Mouse (Mus musculus): ENCODE measurements at regions not wholly inside any gene's neighbourhood (a gene's known extent, or its start where the extent isn't known, plus 50 kb on each side); places are given as distances from the start of the nearest gene placed in this dataset.

- in situ Hi-C loops (cut with MboI, MseI): loop anchor here in 1 of 2 experiments (25.0 kb wide), 1 partner anchor 505 kb away; no protein-coding TSS in a partner anchor
These were observed 77.7 kb downstream of the Amer1 start for GRCm38 (mm10) chrX:95366995-95367394.

- in situ Hi-C loops (cut with MboI, MseI): loop anchor here in 1 of 2 experiments (25.0 kb wide), 1 partner anchor 503 kb away; no protein-coding TSS in a partner anchor
These were observed 79.3 kb downstream of the Amer1 start for GRCm38 (mm10) chrX:95365326-95365725.

- in situ Hi-C loops (cut with MboI, MseI): loop anchor here in 1 of 2 experiments (25.0 kb wide), 1 partner anchor 497 kb away; no protein-coding TSS in a partner anchor
These were observed 85.6 kb downstream of the Amer1 start for GRCm38 (mm10) chrX:95359053-95359452.
